Mouse (Mus musculus) MEL (cell line): ENCODE results near the gene Card14. TPM values are rescaled to one million over a fixed set of nuclear protein-coding genes. Genes with fewer than 3 reads are reported as not detected.

ENCODE experiments used
- DNase-seq: peaks from one replicate; pipeline ENCODE4 v3.0.0; 2011; ENCODE audit warnings: low read depth, low spot score
- H3K27ac ChIP-seq: 2 replicates; pipeline ENCODE4 v1.5.1; 2012; ENCODE audit warnings: low read depth, mild to moderate bottlenecking, control low read depth, low read length, moderate library complexity; ENCODE audit not compliant: control insufficient read depth
- H3K27me3 ChIP-seq, 2 experiments: fragments of 150-350 bp in 1 of 2; sonication (generic) in 1 of 2; 2 replicates each; pipeline ENCODE4 v1.6.1; 2012; ENCODE audit warnings: low read length in 2 of 2, mild to moderate bottlenecking in 2 of 2, improper control_type of control experiment in 1 of 2, moderate library complexity in 1 of 2; ENCODE audit not compliant: insufficient read depth in 2 of 2, control insufficient read depth in 1 of 2
- H3K36me3 ChIP-seq, 2 experiments: 2 replicates each; pipeline ENCODE4 v1.6.1; 2012 to 2014; ENCODE audit warnings: low read length in 2 of 2, improper control_type of control experiment in 1 of 2, inconsistent platforms in 1 of 2, mild to moderate bottlenecking in 1 of 2; ENCODE audit not compliant: insufficient read depth in 2 of 2, control insufficient read depth in 1 of 2
- H3K4me1 ChIP-seq, 2 experiments: fragments of 150-350 bp in 1 of 2; sonication (generic) in 1 of 2; 2 replicates each; pipeline ENCODE4 v1.6.1; 2012; ENCODE audit warnings: low read length in 2 of 2, improper control_type of control experiment in 1 of 2, mild to moderate bottlenecking in 1 of 2; ENCODE audit not compliant: insufficient read depth in 2 of 2, control insufficient read depth in 1 of 2
- H3K4me3 ChIP-seq, 2 experiments: fragments of 150-350 bp in 1 of 2; sonication (generic) in 1 of 2; 2 replicates each; pipeline ENCODE4 v1.5.1; 2012; ENCODE audit warnings: low read depth in 2 of 2, low read length in 2 of 2, mild to moderate bottlenecking in 2 of 2, moderate library complexity in 2 of 2, control low read depth in 1 of 2, improper control_type of control experiment in 1 of 2; ENCODE audit not compliant: control insufficient read depth in 1 of 2, insufficient read depth in 1 of 2
- H3K79me2 ChIP-seq: 2 replicates; pipeline ENCODE4 v1.6.1; 2012; ENCODE audit warnings: mild to moderate bottlenecking, low read length, moderate library complexity; ENCODE audit not compliant: control insufficient read depth, poor library complexity, insufficient read depth
- H3K9ac ChIP-seq: 2 replicates; pipeline ENCODE4 v1.6.1; 2012; ENCODE audit warnings: low read depth, mild to moderate bottlenecking, control low read depth, low read length, moderate library complexity; ENCODE audit not compliant: control insufficient read depth, poor library complexity, severe bottlenecking
- H3K9me3 ChIP-seq: fragments of 150-350 bp; sonication (generic); replicated peaks from 2 replicates; pipeline ENCODE4 v1.6.1; 2012; ENCODE audit warnings: mild to moderate bottlenecking, low read length, improper control_type of control experiment, moderate library complexity; ENCODE audit not compliant: insufficient read depth
- ELF1 ChIP-seq: IDR thresholded peaks from 2 replicates; pipeline ENCODE4 v1.6.1; 2014; ENCODE audit warnings: low read depth, mild to moderate bottlenecking, inconsistent platforms, low read length, improper control_type of control experiment, moderate library complexity
- ETS1 ChIP-seq: IDR thresholded peaks from 2 replicates; pipeline ENCODE4 v1.6.1; 2012; ENCODE audit warnings: low read depth, mild to moderate bottlenecking, inconsistent platforms, low read length, improper control_type of control experiment, moderate library complexity
- MAX ChIP-seq: IDR thresholded peaks from 2 replicates; pipeline ENCODE4 v1.6.1; 2011; ENCODE audit warnings: low read length, improper control_type of control experiment
- MYB ChIP-seq: IDR thresholded peaks from 2 replicates; pipeline ENCODE4 v1.6.1; 2011; ENCODE audit warnings: mild to moderate bottlenecking, low read depth, low read length, improper control_type of control experiment
- POLR2A ChIP-seq, 2 experiments: IDR thresholded peaks; 2 replicates each; pipeline ENCODE4 v1.6.1; 2011 to 2012; ENCODE audit warnings: low read length in 2 of 2, mild to moderate bottlenecking in 2 of 2, control low read depth in 1 of 2, improper control_type of control experiment in 1 of 2, low read depth in 1 of 2, moderate library complexity in 1 of 2; ENCODE audit not compliant: control insufficient read depth in 1 of 2, insufficient read depth in 1 of 2, poor library complexity in 1 of 2
- RCOR1 ChIP-seq: IDR thresholded peaks from 2 replicates; pipeline ENCODE4 v1.6.1; 2012; ENCODE audit warnings: low read depth, mild to moderate bottlenecking, inconsistent platforms, low read length, improper control_type of control experiment
- SIN3A ChIP-seq: IDR thresholded peaks from 2 replicates; pipeline ENCODE4 v1.6.1; 2012; ENCODE audit warnings: low read length, improper control_type of control experiment, inconsistent platforms
- TAL1 ChIP-seq: IDR thresholded peaks from 2 replicates; pipeline ENCODE4 v1.6.1; 2012; ENCODE audit warnings: mild to moderate bottlenecking, inconsistent platforms, low read length, moderate library complexity, mixed read lengths
- TBP ChIP-seq: IDR thresholded peaks from 2 replicates; pipeline ENCODE4 v1.8.0; 2011; ENCODE audit warnings: low read depth, low read length, improper control_type of control experiment
- polyA plus RNA-seq, 2 experiments: library from polyadenylated mRNA; stranded (reverse) in 1 of 2; unstranded in 1 of 2; fragments of >175 nt in 1 of 2; fragments of >200 nt in 1 of 2; gene quantifications; 2 replicates each; pipeline versions ENCODE4 v1.2.1 to v1.2.4; 2012; ENCODE audit warnings: low replicate concordance in 2 of 2, low read depth in 1 of 2; ENCODE audit not compliant: insufficient read length in 2 of 2, insufficient read depth in 1 of 2, missing spikeins in 1 of 2
- total RNA-seq: library from RNA; depleted of rRNA; stranded (reverse); fragments of 300-350 nt; gene quantifications from 2 replicates; pipeline ENCODE4 v1.2.3, GENCODE M21; 2012

Gene Card14
- total and polyA plus RNA-seq, 3 experiments: not detected

DNA sequence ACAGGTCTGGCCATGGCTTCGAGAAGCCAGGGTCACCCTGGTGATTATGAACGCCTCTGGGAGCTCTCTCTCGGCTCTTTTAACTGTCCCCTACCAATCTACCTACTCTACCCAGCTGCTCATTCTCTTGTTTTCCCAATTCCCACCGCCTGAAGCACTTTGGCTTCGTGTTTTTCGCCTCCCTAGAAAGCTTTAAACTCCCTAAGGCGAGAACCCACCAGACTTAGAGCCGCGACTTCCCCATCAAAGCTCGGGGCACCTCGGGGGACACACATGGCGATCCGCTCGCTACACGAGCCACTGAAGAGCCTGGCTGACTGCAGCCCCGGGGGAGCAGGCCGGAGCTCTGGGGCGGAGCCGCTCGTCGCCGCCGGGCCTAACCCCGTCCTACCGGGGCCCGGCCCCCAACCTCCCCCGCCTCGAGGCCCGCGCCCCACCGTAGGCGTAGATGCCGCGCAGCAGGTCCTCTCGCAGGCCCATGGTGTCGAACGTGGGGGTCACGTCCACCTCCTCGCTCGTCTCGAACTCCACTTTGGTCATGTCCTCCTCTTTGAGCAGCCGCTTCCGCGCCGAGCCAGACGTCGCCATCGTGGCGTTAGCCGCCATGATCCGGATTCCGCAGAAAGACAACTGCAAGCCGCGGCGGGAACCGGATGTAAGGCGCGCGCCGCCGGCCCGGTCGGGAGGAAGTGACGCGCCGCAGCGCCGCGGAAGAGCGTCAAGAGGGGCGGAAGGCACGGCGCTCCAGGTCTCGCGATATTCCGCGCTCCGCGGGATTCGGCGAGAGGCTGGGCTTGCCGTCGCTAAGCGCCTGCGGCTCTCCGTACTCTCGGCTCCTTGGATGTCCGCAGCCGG lies 8.0 kb upstream of the Card14 start, which contains the start of gene Eif4a3 (continued):
- TF ChIP-seq POLR2A (IDR thresholded peaks at IDR 0.05; ENCODE audit: control insufficient read depth in 1 of 2, insufficient read depth in 1 of 2, low read depth in 1 of 2, low read length in 2 of 2, poor library complexity in 1 of 2) (peak; percentile 89 to 92), RCOR1 (no peak; the same call in 1 of the 2 replicates), ETS1 (peak; percentile 35; the same call in 1 of the 2 replicates), TAL1 (no peak)

DNA sequence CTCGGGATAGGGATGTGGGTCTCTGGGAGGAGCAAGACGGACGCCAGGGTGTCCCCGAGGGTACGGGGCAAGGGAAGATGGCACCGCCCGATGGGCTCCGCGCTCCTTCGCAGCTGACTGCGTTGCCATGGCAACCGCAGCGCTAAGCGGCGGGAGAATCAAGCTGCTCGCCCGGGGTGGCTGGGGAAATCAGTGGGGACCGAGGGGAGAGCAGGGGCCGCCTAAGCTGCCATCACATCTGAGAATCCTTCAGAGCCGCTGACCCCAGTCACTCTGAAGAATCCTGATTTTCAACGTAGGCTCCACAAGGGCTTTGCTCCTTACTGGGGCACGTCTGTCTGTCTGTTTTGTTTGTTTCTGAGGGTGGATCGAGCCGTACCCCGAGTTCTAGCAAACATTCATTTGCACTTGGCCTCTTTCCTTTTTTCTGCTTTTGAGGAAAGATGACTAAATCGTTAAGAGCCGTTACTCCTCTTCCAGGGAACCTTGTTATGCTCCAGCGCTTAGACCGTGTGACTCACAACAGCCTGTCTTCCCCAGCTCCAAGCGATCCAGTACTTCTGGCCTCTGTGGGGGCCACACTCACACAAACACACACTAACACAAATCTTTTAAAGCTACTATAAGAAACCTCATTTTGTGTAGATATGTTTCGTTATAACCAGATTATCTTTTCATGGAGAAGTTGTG lies 7.2 kb upstream of the Card14 start:
- TF ChIP-seq TBP (no peak), SIN3A (peak; percentile 97), ELF1 (no peak), POLR2A (IDR thresholded peaks at IDR 0.05; ENCODE audit: control insufficient read depth in 1 of 2, insufficient read depth in 1 of 2, low read depth in 1 of 2, low read length in 2 of 2, poor library complexity in 1 of 2) (peak in 1 of 2 experiments; percentile 59; a peak in 1 of 4 replicates)
- Histone ChIP-seq H3K27ac (no peak overlapping the region), H3K79me2 (peaks cover 30% of the 10 kb centered on the region), H3K9me3 (no peaks in the 10 kb centered on the region), H3K4me3 (peak overlapping the region; percentile 53 to 76), H3K4me1 (peaks cover 2 to 11% of the 10 kb centered on the region in 2 experiments), H3K9ac (peak overlapping the region; percentile 73), H3K36me3 (peaks cover 8 to 13% of the 10 kb centered on the region in 2 experiments), H3K27me3 (peaks cover 5 to 13% of the 10 kb centered on the region in 2 experiments; a peak in 2 of 4 replicates)
- DNase-seq: no peak

DNA sequence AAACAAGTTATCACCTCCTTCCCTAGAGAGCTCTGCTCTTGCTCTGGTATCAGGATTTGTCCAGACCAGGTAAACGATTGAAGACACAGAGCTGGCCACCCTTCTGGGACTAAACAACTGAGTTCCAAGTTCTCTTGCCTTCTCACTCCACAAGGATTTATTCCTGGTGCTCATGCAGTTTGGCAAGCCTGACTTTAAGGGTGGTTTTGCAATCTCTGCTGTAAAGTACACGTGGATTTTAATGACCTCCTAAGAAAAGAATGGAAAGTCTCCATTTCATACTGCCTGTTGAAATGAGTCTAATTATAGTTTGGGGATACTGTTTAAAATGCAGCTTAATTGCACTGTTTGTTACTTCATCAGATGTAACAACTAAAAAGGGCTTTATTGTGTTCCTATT lies 6.6 kb upstream of the Card14 start:
- Histone ChIP-seq H3K27ac (no peak overlapping the region), H3K4me1 (peaks cover 2 to 11% of the 10 kb centered on the region in 2 experiments), H3K36me3 (peaks cover 8 to 13% of the 10 kb centered on the region in 2 experiments), H3K9me3 (no peaks in the 10 kb centered on the region), H3K4me3 (no peak overlapping the region), H3K27me3 (peaks cover 5 to 13% of the 10 kb centered on the region in 2 experiments; a peak in 2 of 4 replicates), H3K79me2 (peaks cover 28% of the 10 kb centered on the region), H3K9ac (no peak overlapping the region)
- DNase-seq: no peak
- TF ChIP-seq MYB: no peak
- TF ChIP-seq MAX: 0 out of 2 replicates have a peak, but pooled peaks have one; percentile 26
